Mouse (Mus musculus): Measurements from ENCODE around the gene Soga3.

- TF ChIP-seq CTCF (IDR thresholded peaks at IDR 0.05; ENCODE audit: insufficient read depth, low read depth, low read length) (no peak), POLR2A (IDR thresholded peaks at IDR 0.05; ENCODE audit: insufficient read depth, low read depth, low read length) (no peak)
Measured at GRCm38 (mm10) chr10:29216957-29217356, 73.3 kb downstream of the Soga3 start.
